In genomic region chr7:56018972-56019929, GRCm38 (mm10) we compare ENCODE assay signal across 8 mouse cellular contexts. TPM values are rescaled to one million over a fixed set of nuclear protein-coding genes. Genes with fewer than 3 reads are reported as not detected.
DNase-seq lines count a peak whose midpoint lies in the region; ATAC-seq and TF ChIP-seq lines count a peak whose summit lies in the region.

No protein-coding gene starts in this region.

- H3K9ac ChIP-seq in forebrain, postnatal 0 days: peak overlapping the region; percentile 97
- peak overlapping the region; percentile 79 for H3K9ac ChIP-seq in lung, embryonic 14.5 days

- no peaks in the 10 kb centered on the region for H3K4me1 ChIP-seq in cerebellum, adult 2 months (ENCODE audit: control insufficient read depth, insufficient read depth, low read length)
- H3K4me1 ChIP-seq in forebrain, postnatal 0 days (ENCODE audit: insufficient read depth): peaks cover 14% of the 10 kb centered on the region; the same call in 1 of the 2 replicates
- no peaks in the 10 kb centered on the region for H3K4me1 ChIP-seq in lung, embryonic 14.5 days (ENCODE audit: insufficient read depth)

- peak; percentile 76 for DNase-seq in MN1 (ENCODE audit: low spot score)
- peak; percentile 70 to 76 for DNase-seq in cerebellum, adult 2 months
- peak; percentile 82 for DNase-seq in forebrain, postnatal 0 days
- peak; percentile 69 to 70 for DNase-seq in heart, postnatal 36 days
- peak; percentile 51 to 71 for DNase-seq in layer of hippocampus, adult 2 months (ENCODE audit: low spot score in 2 of 2)
- peak; percentile 89 for DNase-seq in lung, embryonic 14.5 days
- peak; percentile 57 for DNase-seq in ovary, adult 18-20 months (ENCODE audit: low spot score)
- DNase-seq in thymus, adult 18-20 months: peak; percentile 4 to 9

- under 1% methylated on average over 71 of the region's 71 CpGs for WGBS in cerebellum, adult 2 months
- WGBS in forebrain, postnatal 0 days: 1% methylated on average over 71 of the region's 71 CpGs
- WGBS in lung, embryonic 14.5 days: under 1% methylated on average over 69 of the region's 71 CpGs

- peak; percentile 94 for ATAC-seq in forebrain, postnatal 0 days
- peak; percentile 96 for ATAC-seq in lung, embryonic 14.5 days (ENCODE audit: insufficient read depth)

- TF ChIP-seq POLR2A in cerebellum, adult 2 months (IDR thresholded peaks at IDR 0.05; ENCODE audit: borderline replicate concordance, insufficient read depth, low read length): 0 out of 2 replicates have a peak, but pooled peaks have one; percentile 2

- peak overlapping the region; percentile 70 for H3K27ac ChIP-seq in cerebellum, adult 2 months (ENCODE audit: insufficient read depth, low read length)
- peak overlapping the region; percentile 86 for H3K27ac ChIP-seq in forebrain, postnatal 0 days (ENCODE audit: low read depth, low read length)
- peak overlapping the region; percentile 98 for H3K27ac ChIP-seq in layer of hippocampus, adult 2 months
- H3K27ac ChIP-seq in lung, embryonic 14.5 days (ENCODE audit: low read depth): peak overlapping the region; percentile 73

- no peaks in the 10 kb centered on the region for H3K9me3 ChIP-seq in forebrain, postnatal 0 days (ENCODE audit: low read length)
- H3K9me3 ChIP-seq in lung, embryonic 14.5 days (ENCODE audit: low read depth, low read length): no peaks in the 10 kb centered on the region

- no peak for TF ChIP-seq CTCF in cerebellum, adult 2 months (IDR thresholded peaks at IDR 0.05; ENCODE audit: borderline replicate concordance, insufficient read depth, low read depth, low read length)
- TF ChIP-seq CTCF in forebrain, postnatal 0 days (IDR thresholded peaks at IDR 0.05; ENCODE audit: low read depth): no peak
- no peak for TF ChIP-seq CTCF in layer of hippocampus, adult 2 months (conservative IDR thresholded peaks at IDR 0.05)
- TF ChIP-seq CTCF in lung, embryonic 14.5 days (IDR thresholded peaks at IDR 0.05; ENCODE audit: low read depth): no peak

- peak overlapping the region; percentile 75 for H3K4me2 ChIP-seq in forebrain, postnatal 0 days (ENCODE audit: low read depth)
- H3K4me2 ChIP-seq in lung, embryonic 14.5 days: peak overlapping the region; percentile 78

- no peaks in the 10 kb centered on the region for H3K27me3 ChIP-seq in cerebellum, adult 2 months (ENCODE audit: control insufficient read depth, insufficient read depth, low read length)
- no peaks in the 10 kb centered on the region for H3K27me3 ChIP-seq in forebrain, postnatal 0 days (ENCODE audit: insufficient read depth, low read length)
- no peaks in the 10 kb centered on the region for H3K27me3 ChIP-seq in lung, embryonic 14.5 days (ENCODE audit: insufficient read depth, low read length)

- intact Hi-C loops in heart, postnatal 36 days (cut with DNase I): loop anchor here (2.0 kb wide), 1 partner anchor 32 kb away; the partner anchor contains the start of gene Herc2

- H3K36me3 ChIP-seq in forebrain, postnatal 0 days (ENCODE audit: insufficient read depth): no peaks in the 10 kb centered on the region
- no peaks in the 10 kb centered on the region for H3K36me3 ChIP-seq in lung, embryonic 14.5 days (ENCODE audit: insufficient read depth)

- H3K4me3 ChIP-seq in cerebellum, adult 2 months (replicated peaks; ENCODE audit: insufficient read depth, low read depth, low read length): peak overlapping the region; percentile 99
- peak overlapping the region; percentile 67 for H3K4me3 ChIP-seq in forebrain, postnatal 0 days (ENCODE audit: low read depth, low read length)
- H3K4me3 ChIP-seq in layer of hippocampus, adult 2 months: peak overlapping the region; percentile 95
- peak overlapping the region; percentile 76 for H3K4me3 ChIP-seq in lung, embryonic 14.5 days (ENCODE audit: low read depth, low read length)

RNA-seq across cellular contexts. Expression of gene Nipa1, which starts 0.5 kb away (rescaled TPM):
- polyA plus RNA-seq in cerebellum, adult 2 months (2012; rRNA removed): 28.8 and 30.7 TPM in 2 replicates
- 48.1 and 51.2 TPM in 2 replicates for total RNA-seq in forebrain, postnatal 0 days (2014; rRNA removed)
- 27.2 and 33.6 TPM in 2 replicates for polyA plus RNA-seq in forebrain, postnatal 0 days (2015; fragmentation: Nextera tagmentation; extraction: Ambion mirVana)
- 1 to 10 TPM; 5.8 to 5.9 TPM for total RNA-seq in heart, postnatal 36 days (2021)
- 10 to 100 TPM; 56.6 to 59.1 TPM for total RNA-seq in layer of hippocampus, adult 2 months (2021)
- 5.1 and 6.7 TPM in 2 replicates for polyA plus RNA-seq in lung, embryonic 14.5 days (2014; fragmentation: Nextera tagmentation; extraction: Ambion mirVana)

RNA-seq across cellular contexts. Expression of gene Herc2, which starts 30.7 kb away (rescaled TPM):
- 55.4 and 66.0 TPM in 2 replicates for polyA plus RNA-seq in cerebellum, adult 2 months (2012; rRNA removed)
- total RNA-seq in forebrain, postnatal 0 days (2014; rRNA removed): 72.8 and 85.4 TPM in 2 replicates
- polyA plus RNA-seq in forebrain, postnatal 0 days (2015; fragmentation: Nextera tagmentation; extraction: Ambion mirVana): 29.0 and 38.4 TPM in 2 replicates
- total RNA-seq in heart, postnatal 36 days (2021): 10 to 100 TPM; 43.4 to 45.9 TPM
- 100 to 1,000 TPM; 136 to 146 TPM for total RNA-seq in layer of hippocampus, adult 2 months (2021)
- 27.0 and 29.5 TPM in 2 replicates for polyA plus RNA-seq in lung, embryonic 14.5 days (2014; fragmentation: Nextera tagmentation; extraction: Ambion mirVana)

RNA-seq across cellular contexts. Expression of gene Nipa2, which starts 57.0 kb away (rescaled TPM):
- polyA plus RNA-seq in cerebellum, adult 2 months (2012; rRNA removed): 19.5 and 20.5 TPM in 2 replicates
- total RNA-seq in forebrain, postnatal 0 days (2014; rRNA removed): 41.2 and 43.0 TPM in 2 replicates
- polyA plus RNA-seq in forebrain, postnatal 0 days (2015; fragmentation: Nextera tagmentation; extraction: Ambion mirVana): 31.1 and 36.7 TPM in 2 replicates
- 10 to 100 TPM; 41.2 to 48.9 TPM for total RNA-seq in heart, postnatal 36 days (2021)
- 10 to 100 TPM; 44.3 to 49.9 TPM for total RNA-seq in layer of hippocampus, adult 2 months (2021)
- polyA plus RNA-seq in lung, embryonic 14.5 days (2014; fragmentation: Nextera tagmentation; extraction: Ambion mirVana): 55.8 and 57.8 TPM in 2 replicates

Comparison
In these comparisons a context has a peak if more than half of its experiments do, and no peak if none do; other contexts are left out.
1. Peak in every context shown above with its lines: DNase-seq, ATAC-seq, H3K4me3 ChIP-seq and H3K27ac ChIP-seq.
2. DNase-seq: peak in every context shown above with its lines; median percentile 89 in lung, embryonic 14.5 days; 82 in forebrain, postnatal 0 days; 76 in MN1; 73 in cerebellum, adult 2 months; 70 in heart, postnatal 36 days; 61 in layer of hippocampus, adult 2 months; 57 in ovary, adult 18-20 months; 6 in thymus, adult 18-20 months.